Mouse (Mus musculus) cerebellum, adult 2 months (tissue): ENCODE measurements around the gene Lyrm4. TPM values are rescaled to one million over a fixed set of nuclear protein-coding genes. Genes with fewer than 3 reads are reported as not detected.

Experiments
- DNase-seq, 2 experiments: peaks; one replicate each; pipeline ENCODE4 v3.0.0; 2021
- H3K27ac ChIP-seq: fragments of 200-500 bp; 2 replicates; pipeline ENCODE4 v1.5.1; 2012; ENCODE audit warnings: low read length, control low read depth, inconsistent platforms; ENCODE audit not compliant: insufficient read depth
- H3K27me3 ChIP-seq: fragments of 200-500 bp; 2 replicates; pipeline ENCODE4 v1.6.1; 2012; ENCODE audit warnings: inconsistent platforms, mild to moderate bottlenecking, low read length, moderate library complexity; ENCODE audit not compliant: control insufficient read depth, insufficient read depth
- H3K4me1 ChIP-seq: fragments of 200-500 bp; 2 replicates; pipeline ENCODE4 v1.6.1; 2011; ENCODE audit warnings: low read length; ENCODE audit not compliant: control insufficient read depth, insufficient read depth
- H3K4me3 ChIP-seq: fragments of 200-500 bp; replicated peaks from 2 replicates; pipeline ENCODE3; 2011; ENCODE audit warnings: mild to moderate bottlenecking, low read depth, low read length, control low read depth; ENCODE audit not compliant: insufficient read depth
- CTCF ChIP-seq: fragments of 200-500 bp; IDR thresholded peaks from 2 replicates; pipeline ENCODE4 v1.5.1; 2011; ENCODE audit warnings: low read depth, mild to moderate bottlenecking, control low read depth, low read length, moderate library complexity, borderline replicate concordance; ENCODE audit not compliant: insufficient read depth
- POLR2A ChIP-seq: fragments of 200-500 bp; IDR thresholded peaks from 2 replicates; pipeline ENCODE4 v1.6.1; 2011; ENCODE audit warnings: low read length, control low read depth, borderline replicate concordance; ENCODE audit not compliant: insufficient read depth
- WGBS: fragments of 180-500 bp; shearing (Covaris S2); methylation state at CpG from one replicate; pipeline ENCODE4 v1.1.7; 2018; 5-methylcytosine and 5-hydroxymethylcytosine counted together
- polyA plus RNA-seq: library from polyadenylated mRNA; depleted of rRNA; stranded (reverse); fragments of >200 nt; gene quantifications from 2 replicates; pipeline ENCODE4 v1.2.3, GENCODE M21; 2012; rRNA removed

Lyrm4 gene
- polyA plus RNA-seq, 1 experiment: 13.2 TPM

GRCm38 (mm10) chr13:35958539-35958938, 158.8 kb downstream of the Lyrm4 start, which contains the start of gene Ppp1r3g:
Gene Ppp1r3g (plus strand): TSS chr13:35958839.
- no peaks in the 10 kb centered on the region for H3K4me1 ChIP-seq
- no peak for DNase-seq
- TF ChIP-seq CTCF: no peak
- no peak for TF ChIP-seq POLR2A
- WGBS: 100% methylated on average over 1 of the region's 1 CpGs
- no peak within 1 kb of the TSS for H3K4me3 ChIP-seq
- H3K27ac ChIP-seq: no peak within 1 kb of the TSS
- H3K27me3 ChIP-seq: no peaks in the 10 kb centered on the region

GRCm38 (mm10) chr13:35949814-35950455, 167.4 kb downstream of the Lyrm4 start:
- TF ChIP-seq CTCF (no peak), POLR2A (no peak)
- no peak for DNase-seq
- no peaks in the 10 kb centered on the region for H3K4me1 ChIP-seq
- WGBS: 57% methylated on average over 17 of the region's 17 CpGs
- H3K4me3 ChIP-seq: no peak overlapping the region
- H3K27ac ChIP-seq: no peak overlapping the region
- no peaks in the 10 kb centered on the region for H3K27me3 ChIP-seq

GRCm38 (mm10) chr13:35947354-35948000, 169.8 kb downstream of the Lyrm4 start:
- Histone ChIP-seq H3K27me3 (no peaks in the 10 kb centered on the region), H3K4me3 (no peak overlapping the region), H3K27ac (no peak overlapping the region), H3K4me1 (no peaks in the 10 kb centered on the region)
- TF ChIP-seq POLR2A (no peak), CTCF (peak; percentile 89)
- 14% methylated on average over 14 of the region's 14 CpGs for WGBS
- peak; percentile 58 to 75 for DNase-seq

- TF ChIP-seq CTCF (no peak), POLR2A (no peak)
- no peak overlapping the region for H3K27ac ChIP-seq
- WGBS: 74% methylated on average over 20 of the region's 20 CpGs
- DNase-seq: no peak
- H3K4me1 ChIP-seq: no peaks in the 10 kb centered on the region
- no peaks in the 10 kb centered on the region for H3K27me3 ChIP-seq
- no peak overlapping the region for H3K4me3 ChIP-seq
These were observed 170.5 kb downstream of the Lyrm4 start for GRCm38 (mm10) chr13:35946659-35947353.

GRCm38 (mm10) chr13:35940934-35941333, 176.4 kb downstream of the Lyrm4 start:
- Histone ChIP-seq H3K4me1 (no peaks in the 10 kb centered on the region), H3K4me3 (no peak overlapping the region), H3K27ac (no peak overlapping the region), H3K27me3 (no peaks in the 10 kb centered on the region)
- 83% methylated on average over 5 of the region's 5 CpGs for WGBS
- TF ChIP-seq CTCF: no peak
- no peak for DNase-seq

- H3K4me1 ChIP-seq: no peaks in the 10 kb centered on the region
- WGBS: 78% methylated on average over 18 of the region's 18 CpGs
- H3K27me3 ChIP-seq: no peaks in the 10 kb centered on the region
- no peak overlapping the region for H3K27ac ChIP-seq
- no peak overlapping the region for H3K4me3 ChIP-seq
- DNase-seq: no peak
- TF ChIP-seq POLR2A: no peak
- no peak for TF ChIP-seq CTCF
These were observed 177.3 kb downstream of the Lyrm4 start for GRCm38 (mm10) chr13:35939871-35940665.

GRCm38 (mm10) chr13:35937991-35938390, 179.3 kb downstream of the Lyrm4 start:
- Histone ChIP-seq H3K27me3 (no peaks in the 10 kb centered on the region), H3K4me3 (no peak overlapping the region), H3K4me1 (no peaks in the 10 kb centered on the region), H3K27ac (no peak overlapping the region)
- WGBS: 31% methylated on average over 2 of the region's 2 CpGs
- TF ChIP-seq CTCF (no peak), POLR2A (no peak)
- no peak for DNase-seq

Other genes with a start within 250 kb of the Lyrm4 start
- gene Rpp40, start 211.2 kb downstream of the Lyrm4 start, polyA plus RNA-seq: 3.2 and 3.5 TPM in 2 replicates
- 1.6 and 1.7 TPM in 2 replicates for gene Ppp1r3g, start 158.7 kb downstream of the Lyrm4 start, polyA plus RNA-seq
- gene Fars2, start 114 bp downstream of the Lyrm4 start, polyA plus RNA-seq: 27.1 and 28.4 TPM in 2 replicates